Mouse (Mus musculus) adrenal gland, postnatal 14 days (tissue): ENCODE results near the gene Defb43. TPM values are rescaled to one million over a fixed set of nuclear protein-coding genes. Genes with fewer than 3 reads are reported as not detected.

Source experiments
- DNase-seq: peaks from one replicate; pipeline ENCODE4 v3.0.0; 2021; ENCODE audit warnings: mixed read lengths
- total RNA-seq: library from RNA; stranded (reverse); gene quantifications from 2 replicates; pipeline ENCODE4 v1.2.3, GENCODE M21; 2021

Gene Defb43
- total RNA-seq, 1 experiment from 2014 or later: not detected

DNA sequence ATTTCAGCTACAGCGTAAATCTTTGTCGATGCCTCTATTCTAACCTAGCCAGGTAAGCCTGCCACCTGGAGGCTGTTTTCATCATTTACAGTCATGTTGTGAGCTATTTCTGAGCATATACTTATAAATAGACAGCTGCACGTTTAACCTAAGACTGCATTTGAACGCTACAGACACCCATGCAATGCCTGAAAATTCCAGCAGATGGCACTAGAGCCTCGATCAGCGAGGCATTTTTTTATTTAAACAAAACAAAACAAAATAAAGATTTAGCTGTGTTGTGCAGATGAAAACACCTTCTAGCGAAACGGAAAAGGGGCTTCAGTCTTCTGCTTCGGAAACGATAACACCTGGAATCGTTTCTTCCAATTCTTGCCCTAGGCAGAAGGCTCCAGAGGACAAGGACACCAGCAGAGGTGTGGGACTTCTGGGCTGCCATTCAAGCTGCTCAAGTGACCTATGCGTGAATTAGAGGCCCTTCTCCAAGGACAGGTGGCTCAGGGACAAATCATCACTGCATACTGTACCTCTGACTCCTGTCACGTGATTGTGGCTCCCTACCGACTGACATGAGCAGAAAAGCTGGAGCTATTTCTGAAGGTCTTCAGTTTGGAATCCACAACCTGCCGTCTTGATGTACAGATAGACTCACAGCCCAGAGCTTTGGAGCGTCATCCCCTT is 55.2 kb downstream of the Defb43 start:
- peak; percentile 76 for DNase-seq

Other genes starting within 250 kb of the Defb43 start
- gene Wdfy2, start 174.1 kb upstream of the Defb43 start, total RNA-seq: 28.4 and 28.8 TPM in 2 replicates
- gene Defb48, start 27.3 kb upstream of the Defb43 start, total RNA-seq: not detected in 2 replicates
- gene Defb47, start 13.7 kb upstream of the Defb43 start, total RNA-seq: not detected in 2 replicates
- 0.86 and 1.7 TPM in 2 replicates for gene Defb42, start 35.2 kb downstream of the Defb43 start, total RNA-seq
- not detected in 2 replicates for gene Defb30, start 38.2 kb downstream of the Defb43 start, total RNA-seq